Mouse (Mus musculus) liver, embryonic 15.5 days (tissue): ENCODE data around the gene Tubgcp3. TPM values are rescaled to one million over a fixed set of nuclear protein-coding genes. Genes with fewer than 3 reads are reported as not detected.
"Not testable (repeated sequence)": the region's sequence is repeated elsewhere in the genome, so short reads cannot be mapped to it uniquely, and the experiment has no call there.

Experiments used
- ATAC-seq: fragments of 200-750 bp; cut with Nextera tagmentation; 2 replicates; pipeline ENCODE4 v1.8.0; 2017; ENCODE audit warnings: moderate number of reproducible peaks, mild to moderate bottlenecking, moderate library complexity; ENCODE audit not compliant: insufficient read depth
- H3K27ac ChIP-seq: fragments of 300-500 bp; sonication (generic); replicated peaks from 2 replicates; pipeline ENCODE4 v1.5.1; 2015; ENCODE audit warnings: mild to moderate bottlenecking, inconsistent platforms
- H3K27me3 ChIP-seq: fragments of 300-500 bp; sonication (generic); 2 replicates; pipeline ENCODE4 v1.6.1; 2015; ENCODE audit warnings: mild to moderate bottlenecking, inconsistent platforms
- H3K36me3 ChIP-seq: fragments of 300-500 bp; sonication (generic); replicated peaks from 2 replicates; pipeline ENCODE4 v1.6.1; 2015; ENCODE audit warnings: moderate library complexity, mild to moderate bottlenecking, inconsistent platforms
- H3K4me1 ChIP-seq: fragments of 300-500 bp; sonication (generic); replicated peaks from 2 replicates; pipeline ENCODE4 v1.6.1; 2015; ENCODE audit warnings: inconsistent platforms
- H3K4me2 ChIP-seq: fragments of 300-500 bp; sonication (generic); 2 replicates; pipeline ENCODE4 v1.6.1; 2015; ENCODE audit warnings: moderate library complexity, mild to moderate bottlenecking, inconsistent platforms
- H3K4me3 ChIP-seq: fragments of 300-500 bp; sonication (generic); replicated peaks from 2 replicates; pipeline ENCODE4 v1.5.1; 2015; ENCODE audit warnings: mild to moderate bottlenecking, inconsistent platforms
- H3K9ac ChIP-seq: fragments of 300-500 bp; sonication (generic); 2 replicates; pipeline ENCODE4 v1.6.1; 2015; ENCODE audit warnings: moderate library complexity, mild to moderate bottlenecking, inconsistent platforms
- H3K9me3 ChIP-seq: fragments of 300-500 bp; sonication (generic); replicated peaks from 2 replicates; pipeline ENCODE4 v1.6.1; 2016; ENCODE audit warnings: inconsistent platforms
- WGBS: fragments of 180-500 bp; shearing (Covaris S2); methylation state at CpG from one replicate; pipeline ENCODE4 v1.1.7; 2015; ENCODE audit warnings: mixed read lengths; ENCODE audit not compliant: insufficient replicate concordance; 5-methylcytosine and 5-hydroxymethylcytosine counted together
- microRNA-seq: library from miRNA; unstranded; fragments of <30 nt; microRNA quantifications from one replicate; pipeline ENCODE4, GENCODE M21; 2016
- polyA plus RNA-seq: library from polyadenylated mRNA; unstranded; fragments of >200 nt; fragmentation: Nextera tagmentation; extraction: Ambion mirVana; gene quantifications from 2 replicates; pipeline ENCODE4 v1.2.1, GENCODE M21; 2015

The Tubgcp3 gene
- polyA plus RNA-seq, 1 experiment from 2014 or later, result 22.4 TPM

DNA sequence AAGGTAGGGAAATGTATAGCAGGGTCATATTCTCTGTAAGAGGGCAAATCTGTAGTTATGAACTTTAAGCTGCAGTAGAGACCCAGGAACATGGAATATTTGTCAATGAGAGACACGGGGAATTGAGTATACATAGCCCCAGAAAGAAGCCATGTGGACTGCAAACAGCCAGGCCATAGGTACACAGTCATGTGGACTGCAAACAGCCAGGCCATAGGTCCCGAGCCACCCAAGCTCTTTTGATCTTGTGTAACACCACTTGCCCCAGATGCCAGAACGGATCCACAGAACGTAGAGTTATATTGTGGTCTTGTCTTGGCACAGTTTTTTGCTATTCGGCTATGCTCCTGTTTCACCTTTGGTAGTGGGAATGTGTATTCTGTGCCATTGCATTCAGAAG lies 88.3 kb downstream of the Tubgcp3 start:
- no peak for ATAC-seq
- H3K9me3 ChIP-seq, result no peaks in the 10 kb centered on the region
- no peaks in the 10 kb centered on the region for H3K36me3 ChIP-seq
- H3K27ac ChIP-seq, result no peak overlapping the region
- H3K9ac ChIP-seq, result no peak overlapping the region
- H3K4me1 ChIP-seq, result no peaks in the 10 kb centered on the region
- no peak overlapping the region for H3K4me3 ChIP-seq
- 0 out of 2 replicates have a peak, but pooled peaks cover 4% of the 10 kb centered on the region for H3K27me3 ChIP-seq
- H3K4me2 ChIP-seq, result no peak overlapping the region
- 49% methylated on average over 5 of the region's 5 CpGs for WGBS

DNA sequence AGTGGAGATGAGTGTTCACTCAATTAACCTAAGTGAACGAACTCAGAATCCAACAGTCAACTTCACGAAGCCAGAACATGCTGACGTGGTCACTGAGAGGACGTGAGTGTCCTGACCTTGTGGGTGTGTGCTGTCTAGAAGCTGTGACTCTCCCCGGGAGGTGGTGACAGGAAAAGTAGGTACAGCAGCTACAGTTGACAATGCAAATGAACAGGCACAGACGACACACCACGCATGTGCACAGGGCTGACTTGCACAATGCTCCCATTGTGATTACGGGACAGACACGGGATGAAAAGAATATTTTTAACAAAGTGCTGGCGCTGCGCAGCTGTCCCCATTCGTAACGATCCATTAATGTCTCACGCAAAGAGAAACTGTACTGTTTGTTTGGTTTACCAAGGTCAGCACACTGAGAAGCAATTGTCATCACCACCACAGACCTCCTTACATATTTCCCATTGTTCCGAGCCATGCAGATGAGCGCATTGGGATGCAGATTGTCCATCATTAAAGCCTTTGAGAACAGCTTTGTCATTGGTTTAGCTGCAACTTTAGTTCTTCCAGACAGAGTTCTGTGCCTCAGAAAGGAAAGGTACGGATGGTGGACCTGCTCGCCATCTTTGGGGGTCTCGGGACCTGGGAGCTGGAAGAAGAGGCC lies 92.6 kb downstream of the Tubgcp3 start:
- not testable (repeated sequence) for H3K9me3 ChIP-seq, H3K27ac ChIP-seq, ATAC-seq, H3K9ac ChIP-seq, H3K4me2 ChIP-seq, H3K36me3 ChIP-seq, H3K4me1 ChIP-seq, H3K4me3 ChIP-seq
- peaks cover 13% of the 10 kb centered on the region for H3K27me3 ChIP-seq
- WGBS, result 68% methylated on average over 19 of the region's 19 CpGs

DNA sequence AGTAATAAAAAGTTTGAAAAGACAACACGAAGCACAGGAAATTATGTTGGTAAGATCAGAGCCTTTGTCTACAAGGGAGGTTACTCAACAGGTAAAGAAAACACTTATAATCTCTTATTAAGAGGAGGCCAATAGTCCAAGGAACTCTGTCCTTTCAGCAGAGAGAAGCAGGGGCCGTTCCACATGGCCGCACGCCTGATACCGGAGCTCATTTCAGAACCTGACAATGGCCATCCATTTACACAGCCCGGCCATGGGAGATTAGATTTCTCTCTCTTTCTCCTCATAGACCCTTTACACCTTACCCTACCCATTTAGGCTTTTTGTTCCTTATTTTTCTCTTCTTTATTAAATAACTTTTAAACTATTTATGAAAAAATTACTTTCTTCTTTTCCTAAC lies 95.3 kb downstream of the Tubgcp3 start:
- no peak overlapping the region for H3K4me3 ChIP-seq
- H3K9me3 ChIP-seq, result no peaks in the 10 kb centered on the region
- ATAC-seq, result no peak
- no peak overlapping the region for H3K27ac ChIP-seq
- H3K4me2 ChIP-seq, result no peak overlapping the region
- WGBS, result 73% methylated on average over 6 of the region's 6 CpGs
- no peaks in the 10 kb centered on the region for H3K4me1 ChIP-seq
- H3K36me3 ChIP-seq, result no peaks in the 10 kb centered on the region
- H3K9ac ChIP-seq, result no peak overlapping the region
- peaks cover 18% of the 10 kb centered on the region for H3K27me3 ChIP-seq

DNA sequence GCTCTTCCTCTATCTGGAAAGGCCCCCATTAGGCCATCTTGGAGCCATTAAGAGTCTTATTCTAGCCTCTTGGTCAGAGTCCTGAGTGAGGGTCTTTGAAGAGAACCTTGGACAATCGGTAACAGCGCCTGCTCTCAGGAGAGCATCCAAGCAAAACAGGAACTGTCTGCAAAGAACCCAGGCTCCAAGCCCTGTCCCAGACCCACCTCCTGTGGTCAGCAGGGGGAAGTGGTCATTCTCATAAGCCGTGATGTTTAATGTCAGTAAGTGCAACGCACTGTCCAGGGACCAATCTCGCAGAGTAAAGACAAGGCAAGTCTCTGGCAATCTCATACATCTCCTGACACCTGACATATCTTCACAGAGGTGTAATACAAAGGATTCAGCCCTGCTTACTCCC lies 96.0 kb downstream of the Tubgcp3 start:
- WGBS, result 29% methylated on average over 5 of the region's 5 CpGs
- no peaks in the 10 kb centered on the region for H3K9me3 ChIP-seq
- H3K36me3 ChIP-seq, result no peaks in the 10 kb centered on the region
- H3K4me2 ChIP-seq, result no peak overlapping the region
- H3K27ac ChIP-seq, result no peak overlapping the region
- no peak overlapping the region for H3K4me3 ChIP-seq
- no peak for ATAC-seq
- H3K27me3 ChIP-seq, result peaks cover 18% of the 10 kb centered on the region
- no peaks in the 10 kb centered on the region for H3K4me1 ChIP-seq
- H3K9ac ChIP-seq, result no peak overlapping the region

DNA sequence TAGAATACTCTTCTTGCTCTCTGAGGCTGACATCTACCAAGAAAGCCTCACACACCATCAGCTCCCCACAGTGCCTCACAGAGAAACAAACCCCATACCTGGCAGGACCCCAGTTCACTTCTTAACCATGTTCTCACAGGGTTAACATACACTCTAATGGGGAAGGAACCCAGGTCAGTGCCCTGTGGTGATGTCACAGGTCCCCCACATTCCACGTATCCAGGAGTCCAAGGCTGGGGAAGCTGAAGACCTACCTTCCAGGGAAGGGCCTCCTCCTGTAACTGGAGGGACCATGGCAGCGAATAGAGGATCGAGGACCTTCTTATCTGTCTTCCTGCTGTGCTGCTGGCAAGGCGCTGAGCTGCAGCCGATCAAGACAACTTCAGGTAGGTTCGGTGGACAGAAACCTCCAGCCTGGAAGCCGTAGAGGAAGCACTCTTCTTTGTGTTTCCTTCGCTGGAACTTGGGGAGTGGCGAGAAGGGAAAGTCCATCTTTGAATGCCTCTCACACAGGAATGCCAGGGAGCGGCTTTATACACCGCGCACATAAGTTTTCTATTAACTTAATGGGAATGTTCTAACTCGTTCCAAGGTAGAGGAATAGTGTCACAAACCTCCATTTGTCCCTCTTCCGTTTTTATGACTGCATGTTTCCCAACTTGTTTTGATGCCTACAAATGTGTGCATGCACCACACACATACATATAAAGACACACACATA lies 99.1 kb downstream of the Tubgcp3 start, which contains the start of gene Spaca7:
Gene Spaca7, plus strand, starts transcription at position 216 of the 721 bp plus-strand sequence.
- no peak within 1 kb of the TSS for H3K4me3 ChIP-seq
- H3K9ac ChIP-seq, result no peak within 1 kb of the TSS
- H3K36me3 ChIP-seq, result no peaks in the 10 kb centered on the region
- no peak within 1 kb of the TSS for H3K4me2 ChIP-seq
- H3K27ac ChIP-seq, result no peak within 1 kb of the TSS
- no peak for ATAC-seq
- no peaks in the 10 kb centered on the region for H3K9me3 ChIP-seq
- WGBS, result 49% methylated on average over 14 of the region's 14 CpGs
- no peaks in the 10 kb centered on the region for H3K4me1 ChIP-seq
- peaks cover 13% of the 10 kb centered on the region for H3K27me3 ChIP-seq

- WGBS, result 44% methylated on average over 7 of the region's 7 CpGs
- H3K36me3 ChIP-seq, result no peaks in the 10 kb centered on the region
- H3K9me3 ChIP-seq, result no peaks in the 10 kb centered on the region
- no peak overlapping the region for H3K27ac ChIP-seq
- no peaks in the 10 kb centered on the region for H3K4me1 ChIP-seq
- H3K27me3 ChIP-seq, result peaks cover 20% of the 10 kb centered on the region
- no peak overlapping the region for H3K9ac ChIP-seq
- H3K4me2 ChIP-seq, result no peak overlapping the region
- H3K4me3 ChIP-seq, result no peak overlapping the region
- ATAC-seq, result no peak
Measured at GRCm38 (mm10) chr8:12566509-12566908, 105.5 kb downstream of the Tubgcp3 start.

DNA sequence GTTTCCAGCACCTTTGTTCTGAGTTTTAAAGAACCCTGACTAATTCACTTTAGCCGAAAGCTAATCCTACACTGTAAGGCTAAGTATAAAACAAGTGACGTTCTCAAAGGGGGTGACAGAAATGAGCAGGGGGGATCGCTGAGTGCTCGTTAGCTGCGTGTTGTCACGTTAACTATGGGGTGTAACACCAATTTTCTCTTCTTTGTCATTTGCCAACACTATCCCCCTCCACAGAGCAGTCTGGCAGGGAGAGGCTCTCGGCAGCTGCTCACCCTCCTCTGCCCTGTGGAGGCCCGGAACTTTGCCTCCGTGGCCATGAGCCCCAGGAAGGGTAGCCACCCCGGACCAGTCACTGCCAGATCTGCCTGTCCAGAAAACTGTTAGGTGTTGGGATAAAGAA lies 106.6 kb downstream of the Tubgcp3 start:
- ATAC-seq, result no peak
- H3K9ac ChIP-seq, result no peak overlapping the region
- 63% methylated on average over 10 of the region's 10 CpGs for WGBS
- peaks cover 28% of the 10 kb centered on the region for H3K27me3 ChIP-seq
- no peak overlapping the region for H3K4me3 ChIP-seq
- H3K4me2 ChIP-seq, result no peak overlapping the region
- no peaks in the 10 kb centered on the region for H3K9me3 ChIP-seq
- H3K36me3 ChIP-seq, result no peaks in the 10 kb centered on the region
- H3K4me1 ChIP-seq, result no peaks in the 10 kb centered on the region
- H3K27ac ChIP-seq, result no peak overlapping the region

DNA sequence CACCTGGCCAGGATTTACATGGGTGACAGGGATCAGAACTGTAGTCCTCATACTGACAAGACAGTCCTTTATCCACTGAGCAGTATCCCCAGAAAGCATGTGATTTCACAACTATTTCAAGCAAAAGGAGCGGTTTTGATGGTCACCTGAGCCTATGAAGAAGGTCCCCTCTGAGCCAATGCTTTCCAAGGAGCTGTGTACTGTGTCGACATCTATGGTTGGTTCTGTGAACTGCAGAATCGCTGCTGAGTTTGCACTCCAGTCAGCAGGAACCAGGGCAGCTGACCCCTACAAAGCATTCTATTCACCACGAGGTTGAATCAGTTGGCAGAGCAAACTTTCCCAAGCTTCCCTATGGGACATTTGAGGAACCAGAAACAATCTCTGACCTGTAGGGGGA lies 107.7 kb downstream of the Tubgcp3 start:
- 4% methylated on average over 4 of the region's 4 CpGs for WGBS
- ATAC-seq, result no peak

More for the DNA sequence above, 107.7 kb downstream of the Tubgcp3 start:
- H3K36me3 ChIP-seq, result no peaks in the 10 kb centered on the region
- H3K4me3 ChIP-seq, result no peak overlapping the region
- no peak overlapping the region for H3K27ac ChIP-seq
- no peak overlapping the region for H3K9ac ChIP-seq
- H3K9me3 ChIP-seq, result no peaks in the 10 kb centered on the region
- H3K4me2 ChIP-seq, result no peak overlapping the region
- H3K27me3 ChIP-seq, result peaks cover 30% of the 10 kb centered on the region
- H3K4me1 ChIP-seq, result no peaks in the 10 kb centered on the region

Small RNA genes within 50 kb of the gene (microRNA-seq; reads per million reads assigned to microRNA genes)
- gene Gm26483, result not detected

Other genes with a start within 250 kb of the Tubgcp3 start
- not detected in 2 replicates for gene Spaca7, start 99.2 kb downstream of the Tubgcp3 start, polyA plus RNA-seq
- gene Atp11a, start 84.8 kb upstream of the Tubgcp3 start, polyA plus RNA-seq, result 1.3 and 1.6 TPM in 2 replicates
- gene Mcf2l, start 201.6 kb upstream of the Tubgcp3 start, polyA plus RNA-seq, result 0.98 and 1.4 TPM in 2 replicates